Mouse (Mus musculus) cerebellum, postnatal 10 days (tissue): ENCODE data around the gene P4hb.
A peak's percentile ranks its signal among the peaks of the same experiment; 100 is the strongest.

ENCODE experiments used
- DNase-seq, 2 experiments: peaks; one replicate each; pipeline ENCODE4 v3.0.0; 2021; ENCODE audit warnings: mixed read lengths in 2 of 2

P4hb gene

DNA sequence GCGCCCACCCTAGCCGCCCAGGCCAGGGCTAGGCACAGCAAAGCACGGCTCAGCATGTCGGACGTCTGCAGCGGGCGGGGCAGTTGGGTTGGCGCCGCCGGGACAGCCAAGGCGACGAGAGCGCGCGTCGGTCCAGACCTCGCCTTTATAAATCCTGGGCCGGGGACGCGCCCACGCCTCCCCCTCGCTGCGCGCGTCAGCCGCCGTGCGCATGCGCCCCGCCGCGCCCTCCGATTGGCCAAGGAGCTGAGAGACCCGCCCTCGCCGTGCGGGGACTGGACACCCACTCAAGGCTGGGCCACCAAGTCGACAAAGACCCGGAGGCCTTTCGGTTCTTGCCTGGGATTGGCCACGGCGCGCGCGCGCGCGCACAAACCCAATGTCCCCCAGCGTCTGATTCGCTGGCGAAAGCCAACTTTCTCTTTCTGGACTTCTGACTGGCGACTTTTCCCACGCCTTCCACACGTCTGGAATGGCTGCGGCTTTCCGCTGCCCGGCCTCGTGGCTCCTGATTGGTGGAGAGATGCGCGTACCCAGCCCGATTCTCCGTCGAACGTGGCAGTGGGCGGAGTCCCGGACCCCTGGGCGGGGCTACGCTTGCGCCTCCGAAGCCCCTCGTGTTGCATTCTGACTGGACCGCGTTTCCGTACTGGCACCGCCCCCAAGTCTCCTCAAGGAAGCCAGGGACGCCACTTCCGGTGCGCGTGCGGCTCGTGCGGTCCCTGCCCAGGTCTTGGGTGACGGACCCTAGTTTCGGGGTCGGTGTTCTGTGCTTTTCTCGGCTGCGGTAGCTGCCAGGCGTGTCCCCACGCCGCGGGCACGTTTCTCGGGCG, at the start of gene P4hb:
Gene P4hb (minus strand): TSS at position 502 of the 833 bp plus-strand sequence.
- DNase-seq, result peak; percentile 100

DNA sequence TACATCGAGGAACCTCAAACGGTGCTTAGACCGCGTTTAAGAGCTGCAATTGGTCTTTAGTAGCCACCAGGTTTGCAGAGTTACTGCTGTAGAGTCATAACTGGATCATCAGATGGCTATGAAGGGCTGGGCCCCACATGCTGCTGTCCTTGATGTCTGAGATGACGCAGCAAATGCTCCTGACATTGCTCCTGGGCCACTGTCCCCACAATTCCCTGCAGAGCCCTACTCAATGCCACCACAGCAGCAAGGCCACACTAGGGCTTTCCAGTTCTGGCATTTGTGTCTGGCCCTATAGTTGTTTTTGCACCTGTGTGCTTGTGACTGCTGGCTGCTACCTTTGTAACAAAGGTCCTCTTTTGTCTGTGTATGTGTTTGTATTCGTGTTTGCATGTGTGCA, 49.8 kb upstream of the P4hb start:
- DNase-seq, result no peak

DNA sequence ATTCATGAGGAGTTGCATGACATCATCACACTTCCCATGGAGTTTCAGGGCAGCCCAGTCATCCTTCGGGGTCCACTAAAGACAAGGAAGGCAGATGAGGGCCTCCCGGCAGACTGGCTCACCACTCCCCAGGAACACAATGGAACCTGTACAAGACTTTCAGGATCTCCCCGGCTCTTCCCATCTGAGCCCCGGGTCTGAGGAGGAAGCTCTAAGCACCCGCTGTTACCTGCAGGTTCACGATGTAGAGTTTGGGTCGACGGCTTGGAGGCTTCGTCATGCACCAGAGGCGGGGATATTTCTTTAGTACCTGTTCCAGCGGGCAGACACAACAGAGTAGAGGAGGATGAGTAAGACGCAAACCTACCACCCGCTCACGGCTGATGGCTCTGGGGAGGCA, 47.1 kb upstream of the P4hb start:
- DNase-seq, result no peak

DNA sequence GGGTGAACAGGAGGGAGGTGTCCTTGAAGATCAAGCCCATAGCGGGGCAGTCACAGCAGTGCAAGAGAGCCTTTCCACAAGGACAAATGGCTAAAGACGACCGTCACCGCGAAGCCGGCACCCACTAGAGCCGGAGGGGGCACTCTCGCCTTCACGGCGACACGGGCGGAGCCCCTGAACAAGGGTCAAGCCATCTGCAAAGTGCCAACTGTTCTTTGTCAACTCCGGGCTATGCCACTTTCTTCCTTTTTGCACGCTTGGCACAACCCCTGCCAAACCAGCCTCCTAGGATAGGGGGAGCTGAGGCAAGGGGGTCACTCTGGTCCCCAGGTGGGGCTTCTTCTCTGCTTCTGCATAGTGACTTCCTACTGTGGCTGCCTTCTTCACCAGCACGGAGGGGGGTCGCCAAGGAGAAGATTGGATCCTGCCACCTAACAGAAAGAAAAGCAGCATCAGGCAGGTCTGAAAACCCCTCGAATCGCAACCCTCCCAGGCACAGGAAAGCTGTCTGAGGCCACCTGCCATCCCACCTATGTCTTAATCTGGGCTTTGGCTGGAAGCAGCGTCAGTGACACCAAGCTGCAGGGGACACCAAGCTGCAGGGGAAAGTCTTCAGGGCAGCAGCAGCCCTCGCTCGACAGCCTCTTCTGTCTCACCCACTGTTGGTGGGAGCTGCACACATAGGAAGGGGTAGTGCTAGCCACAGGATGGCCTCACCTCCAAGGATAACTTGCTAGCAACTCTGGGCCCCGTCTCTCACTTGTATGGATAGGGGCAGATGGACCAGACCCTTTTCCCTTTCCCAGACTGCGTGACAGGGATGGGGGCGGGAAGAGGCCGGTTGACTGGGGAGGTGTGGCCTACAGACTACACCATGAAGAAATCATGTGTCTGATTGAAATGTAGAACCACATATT, 45.8 kb upstream of the P4hb start:
- peak in 1 of 2 experiments; percentile 23 for DNase-seq

DNA sequence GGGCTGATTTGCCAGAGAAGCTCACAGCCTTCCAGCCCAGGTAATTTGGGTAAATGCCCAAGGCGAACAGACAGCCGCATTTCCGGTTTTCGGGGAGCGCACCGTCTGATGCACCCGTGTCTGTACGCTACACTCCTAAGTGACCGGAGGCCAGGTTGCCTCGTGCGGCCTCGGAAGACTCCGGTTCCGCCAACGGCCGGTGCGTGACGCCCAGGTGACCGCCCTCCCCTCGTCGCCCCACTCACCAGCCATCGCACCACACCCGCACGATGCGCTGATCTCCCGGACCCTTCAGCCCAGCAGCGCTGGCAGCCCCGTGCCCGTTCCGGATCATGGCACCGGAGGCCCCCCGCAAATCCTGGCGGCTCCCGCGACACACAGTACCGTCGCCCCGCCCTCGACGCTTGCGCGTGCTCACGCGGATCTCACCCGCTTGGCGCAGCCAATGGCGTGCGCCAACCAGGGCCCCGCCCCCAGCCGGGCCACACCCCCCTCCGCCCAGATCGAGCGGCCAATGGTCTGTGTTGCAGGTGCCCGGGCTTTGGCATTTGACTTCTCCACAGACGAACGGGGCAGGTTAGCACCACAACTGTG, 44.6 kb upstream of the P4hb start, which contains the start of gene Pcyt2:
Gene Pcyt2 (minus strand): TSS at position 418 of the 594 bp plus-strand sequence.
- DNase-seq, result peak; percentile 98

DNA sequence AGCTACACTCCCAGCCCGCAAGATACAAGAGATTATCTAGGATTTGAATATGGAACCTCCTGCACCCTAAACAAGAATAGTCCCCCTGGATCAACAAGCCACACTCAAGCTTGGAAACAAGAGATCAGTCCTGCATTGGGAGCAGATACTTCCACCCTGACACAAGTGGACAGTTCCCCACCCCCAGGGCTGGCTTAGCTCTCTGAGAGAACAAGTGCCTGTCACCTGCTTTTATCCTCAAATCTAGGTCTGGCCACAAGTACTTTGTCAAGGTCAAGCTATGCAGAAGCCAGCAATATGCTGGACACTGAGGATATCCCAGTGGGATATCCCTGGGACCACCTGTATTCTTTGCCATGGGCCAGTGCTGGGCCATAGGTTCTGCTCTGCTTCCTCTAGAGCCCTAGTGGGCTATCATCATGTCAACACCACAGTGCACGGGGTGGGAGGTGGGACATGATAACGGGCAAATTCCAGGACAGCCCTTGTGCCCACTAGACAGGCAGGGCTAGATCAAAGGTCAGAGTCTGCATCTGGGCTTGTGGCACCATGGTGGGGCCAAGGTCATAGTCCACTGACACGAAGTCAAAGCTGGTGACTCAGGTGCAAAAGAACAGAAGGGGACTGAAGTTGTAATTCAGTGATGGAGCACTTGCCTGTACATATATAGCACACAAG, 43.7 kb upstream of the P4hb start:
- DNase-seq, result peak in 1 of 2 experiments; percentile 39

DNA sequence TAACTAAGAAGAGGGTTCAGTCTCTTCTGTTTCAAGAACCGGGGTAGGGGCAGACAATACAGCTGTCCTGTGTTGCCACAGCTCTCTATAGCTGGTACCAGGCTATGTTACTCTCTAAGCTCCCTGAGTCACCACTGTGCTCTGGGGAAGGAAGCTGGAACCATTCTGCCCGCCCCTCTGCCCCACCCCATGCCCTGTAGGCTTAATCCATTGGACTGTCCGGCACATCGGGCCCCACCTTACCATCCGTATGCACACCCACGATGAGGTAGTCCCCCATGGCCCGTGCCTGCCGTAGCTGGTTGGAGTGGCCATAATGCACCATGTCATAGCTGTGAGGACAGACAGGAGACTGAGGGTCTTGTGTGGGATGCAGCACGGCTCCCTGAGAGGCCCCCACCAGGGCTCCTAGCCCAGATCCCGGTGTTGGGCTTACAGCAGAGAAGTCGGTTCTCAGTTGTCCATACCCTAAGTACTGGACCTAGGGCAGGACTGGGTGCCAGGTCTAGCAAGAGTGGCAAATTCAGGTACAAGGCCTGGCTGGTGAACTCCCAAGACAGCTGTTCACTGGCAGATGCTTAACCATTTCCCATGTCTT, 42.7 kb upstream of the P4hb start:
- DNase-seq, result peak in 1 of 2 experiments; percentile 17

DNA sequence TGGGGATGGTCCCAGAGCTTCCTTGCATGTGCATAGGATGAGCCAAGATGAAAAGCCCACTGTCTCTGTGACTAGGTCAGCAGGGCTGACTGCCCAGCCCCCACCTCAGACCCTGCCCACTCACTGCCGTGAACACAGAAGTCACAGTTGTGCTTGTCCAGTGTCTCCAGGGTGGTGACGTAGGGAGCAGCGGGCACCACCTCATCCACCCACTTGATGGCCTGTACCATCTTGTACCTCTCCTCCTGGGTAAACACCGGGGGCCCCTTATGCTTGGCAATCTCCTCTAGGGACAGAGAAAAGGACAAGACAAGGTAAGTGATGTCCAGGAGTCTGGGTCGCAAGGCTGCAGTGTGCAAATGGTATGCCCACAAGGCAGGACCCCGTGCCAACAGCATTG, 42.1 kb upstream of the P4hb start:
- DNase-seq, result peak in 1 of 2 experiments; percentile 26

DNA sequence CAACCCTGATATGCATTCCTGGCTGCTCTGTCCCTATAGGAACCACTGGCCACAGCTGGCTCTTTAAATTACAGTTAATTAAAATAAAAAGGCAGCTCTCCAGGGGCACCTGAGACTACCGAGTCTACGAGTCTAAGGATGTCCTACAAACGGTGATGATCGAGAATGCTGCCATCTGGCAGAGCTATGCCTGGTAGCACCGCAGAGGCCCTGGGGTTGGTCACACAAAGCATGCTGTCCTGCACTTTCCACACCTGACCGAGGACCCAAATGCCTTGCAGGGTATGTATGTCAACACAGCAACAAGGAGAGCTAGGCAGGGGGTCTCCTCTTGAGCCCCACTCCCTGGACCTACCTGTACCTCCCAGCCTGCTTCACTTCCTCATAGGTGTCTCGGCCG, 40.9 kb upstream of the P4hb start:
- DNase-seq, result peak in 1 of 2 experiments; percentile 32

DNA sequence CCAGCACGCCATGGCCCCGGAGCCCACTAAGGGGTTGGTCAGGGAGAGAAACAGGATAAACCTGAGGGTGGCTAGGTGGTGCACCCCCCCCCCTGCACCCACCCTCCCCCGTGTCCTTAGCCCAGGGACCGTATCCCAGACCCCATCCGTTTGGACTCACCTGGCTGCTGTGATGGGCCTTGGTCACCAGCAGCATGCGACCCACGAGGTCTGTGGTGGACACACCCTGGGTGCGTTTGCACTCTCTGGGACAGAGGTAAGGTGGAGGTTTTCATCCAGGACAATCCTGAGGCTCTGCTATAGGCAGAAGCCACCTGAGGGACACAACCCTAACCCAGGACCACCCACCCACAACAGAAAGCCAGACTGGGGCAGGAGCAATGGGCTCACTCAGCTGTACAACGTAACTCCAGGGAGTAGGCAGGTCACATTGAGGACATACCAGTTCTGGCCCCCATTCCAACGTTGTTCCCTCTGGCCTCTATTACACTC, 40.5 kb upstream of the P4hb start:
- peak in 1 of 2 experiments; percentile 27 for DNase-seq

DNA sequence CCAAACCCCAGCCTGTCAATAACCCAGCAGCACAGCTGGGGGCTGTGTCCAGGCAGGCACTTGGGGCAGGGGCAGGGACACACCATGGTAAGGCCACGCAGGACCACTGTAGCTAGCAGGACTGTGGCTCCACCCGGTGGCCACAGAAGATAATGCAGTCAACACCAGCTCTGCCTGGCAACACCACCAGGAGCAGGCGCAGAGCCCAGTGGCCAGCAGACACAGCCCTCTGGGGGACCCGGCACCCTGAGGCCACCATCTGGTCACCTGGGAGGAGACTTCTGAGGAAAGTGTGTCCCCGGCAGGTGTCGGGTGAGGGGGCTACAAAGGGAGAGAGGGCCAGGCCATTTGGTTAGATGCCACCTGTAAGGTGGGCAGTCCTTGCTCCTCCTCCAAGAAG, 39.7 kb upstream of the P4hb start:
- DNase-seq, result peak; percentile 96 to 97

DNA sequence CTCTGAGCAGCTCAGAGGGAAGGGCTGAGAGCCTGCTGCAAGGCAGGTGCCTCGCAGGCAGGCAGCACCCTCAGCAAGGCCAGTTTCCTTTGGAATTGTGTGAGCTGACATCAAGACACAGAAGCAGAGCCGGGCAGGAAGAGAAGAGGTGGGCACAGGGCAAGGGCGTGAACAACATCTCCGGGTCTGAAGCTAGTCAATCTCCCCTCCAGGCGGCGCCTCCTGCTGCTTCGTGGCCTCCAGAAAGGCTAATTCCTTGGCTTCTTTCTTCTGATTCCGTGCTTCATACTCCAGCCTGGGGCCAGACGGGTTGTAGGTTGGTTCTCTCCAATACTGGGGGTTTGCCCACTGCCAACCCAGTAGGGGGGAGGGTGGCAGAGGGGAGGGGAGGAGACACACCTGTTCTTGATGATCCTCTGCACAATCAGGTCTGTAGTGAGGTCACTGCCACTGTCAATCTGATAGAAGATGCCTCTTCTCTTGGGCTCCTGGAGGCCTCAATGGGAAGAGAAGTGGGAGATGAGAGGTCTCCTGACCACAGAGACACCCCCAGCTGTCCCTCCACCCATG, 37.5 kb upstream of the P4hb start:
- peak in 1 of 2 experiments; percentile 21 for DNase-seq

DNA sequence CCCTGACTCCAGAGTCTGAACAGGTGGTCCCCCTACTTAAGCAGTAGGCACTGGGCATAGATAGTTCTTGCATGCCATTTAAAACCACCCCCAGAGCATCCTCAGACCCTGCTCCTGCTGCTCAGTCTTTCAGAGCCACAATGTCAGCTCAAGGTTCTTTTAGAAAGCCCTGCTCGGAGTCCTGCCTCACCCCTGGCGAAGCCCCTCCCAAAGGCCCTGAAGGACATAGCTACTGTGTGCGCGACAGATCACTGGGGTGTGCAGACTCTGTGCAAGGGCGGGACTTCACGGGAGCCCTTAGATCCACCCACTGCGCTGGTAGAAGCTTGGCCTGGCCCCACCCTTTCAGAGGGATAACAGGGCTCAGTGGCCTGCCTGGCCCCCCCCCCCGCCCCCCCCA, 36.2 kb upstream of the P4hb start:
- DNase-seq, result no peak

DNA sequence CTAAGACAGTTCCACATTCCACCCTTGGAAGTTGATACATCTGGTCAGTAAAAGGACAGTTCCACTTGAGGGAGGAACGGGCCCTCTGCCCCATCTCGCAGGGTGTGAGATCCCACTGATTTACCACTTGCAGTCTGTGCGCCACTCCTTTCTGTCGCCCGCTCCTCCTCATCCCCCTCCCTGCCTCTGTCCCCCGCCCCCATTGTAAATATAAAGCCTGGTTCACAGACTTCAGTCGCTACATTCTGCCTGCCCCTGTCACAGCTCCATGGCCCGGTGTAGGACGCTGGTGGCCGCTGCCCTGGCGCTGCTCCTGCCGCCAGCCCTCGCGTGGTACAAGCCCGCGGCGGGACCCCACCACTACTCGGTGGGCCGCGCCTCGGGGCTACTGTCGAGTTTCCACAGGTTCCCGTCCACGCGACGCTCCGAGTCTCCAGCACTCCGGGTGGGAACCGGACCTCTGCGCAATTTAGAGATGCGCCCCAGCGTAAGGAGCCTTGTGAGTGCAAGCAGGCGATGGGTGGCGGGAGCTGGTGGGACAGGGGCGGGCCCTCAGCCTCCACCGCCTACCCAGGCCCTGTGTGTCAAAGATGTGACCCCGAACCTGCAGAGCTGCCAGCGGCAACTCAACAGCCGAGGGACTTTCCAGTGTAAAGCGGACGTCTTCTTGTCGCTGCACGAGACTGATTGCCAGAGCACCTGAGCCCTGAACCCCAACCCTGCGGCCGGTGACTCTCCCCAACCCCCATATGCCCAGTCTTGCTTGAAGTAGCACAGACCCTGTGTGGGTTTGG, 35.4 kb upstream of the P4hb start, which contains the start of gene Npb:
Gene Npb (plus strand): TSS at position 237 of the 794 bp plus-strand sequence.
- peak in 1 of 2 experiments; percentile 30 for DNase-seq

DNA sequence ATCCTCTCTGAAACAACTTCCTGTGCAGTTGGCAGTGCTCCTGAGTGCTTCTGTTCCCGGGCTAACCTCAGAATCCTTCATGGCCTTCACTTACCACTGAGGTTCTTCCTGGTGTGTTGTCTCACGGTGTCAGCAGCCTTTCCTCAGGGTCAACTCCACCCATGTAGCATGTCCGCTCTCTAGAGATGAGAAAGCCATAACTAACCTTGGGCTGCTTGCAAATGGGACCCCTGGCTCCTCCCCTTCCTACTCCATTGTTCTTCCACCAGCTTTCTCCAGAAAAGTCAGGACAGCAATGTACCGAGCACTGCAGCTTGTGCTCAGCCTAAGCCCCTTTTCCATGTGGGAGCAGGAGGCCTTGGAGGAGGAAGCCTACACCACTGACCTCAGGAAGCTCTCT, 33.7 kb upstream of the P4hb start:
- DNase-seq, result no peak

DNA sequence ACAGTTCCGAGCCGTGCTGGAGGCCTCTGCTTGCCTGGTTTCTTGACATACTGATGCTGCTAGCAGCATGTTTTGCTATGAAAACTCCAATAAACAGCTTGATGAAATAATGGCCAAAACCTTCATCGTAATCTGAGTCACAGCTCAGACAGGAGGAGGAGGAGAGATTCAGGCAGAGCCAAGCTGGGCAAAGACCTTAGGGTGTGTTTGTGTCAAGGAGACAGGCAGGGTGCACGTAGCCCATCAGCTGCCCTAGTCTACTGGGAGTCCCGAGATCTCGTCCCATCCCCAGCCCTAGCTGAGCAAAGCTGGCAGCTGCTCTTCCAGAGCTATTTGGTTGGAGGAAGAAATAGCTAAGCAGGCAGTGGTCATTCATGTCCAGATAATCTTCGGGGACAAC, 32.6 kb upstream of the P4hb start:
- no peak for DNase-seq

DNA sequence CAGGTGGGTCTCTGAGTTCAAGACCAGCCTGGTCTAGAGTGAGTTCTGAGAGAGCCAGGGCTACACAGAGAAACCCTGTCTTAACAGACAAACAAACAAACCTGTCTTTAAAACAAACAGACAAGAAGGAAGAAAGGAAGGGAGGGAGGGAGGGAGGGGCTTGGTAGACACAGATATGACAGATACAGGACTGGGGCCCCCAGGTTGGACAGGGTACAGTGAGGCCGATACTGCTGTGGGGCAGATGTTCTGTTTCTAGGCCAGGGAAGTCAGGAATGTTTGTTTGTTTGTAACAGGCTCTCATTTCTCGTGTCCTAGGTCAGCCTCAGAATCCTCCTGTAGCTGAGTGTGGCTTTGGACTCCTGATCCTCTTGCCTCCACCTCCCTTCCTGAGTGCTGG, 30.5 kb upstream of the P4hb start:
- no peak for DNase-seq

DNA sequence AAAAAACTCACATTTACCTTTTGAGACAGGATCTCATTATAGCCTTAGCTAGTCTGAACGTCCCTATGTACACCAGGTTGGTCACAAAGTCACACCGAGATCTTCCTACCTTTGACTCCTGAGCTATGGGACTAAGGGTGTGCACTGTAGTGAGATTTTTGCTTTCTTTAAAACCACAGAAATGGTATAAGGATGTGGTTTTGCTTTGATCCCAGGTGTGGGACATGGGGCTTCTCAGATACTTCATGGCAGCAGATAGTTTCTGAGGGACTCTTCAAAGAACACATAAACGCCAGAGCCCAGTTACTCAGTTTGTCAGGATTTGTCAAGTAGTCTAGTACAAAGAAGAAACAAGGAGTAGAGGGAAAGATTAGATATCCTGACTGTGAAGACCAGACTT, 27.7 kb upstream of the P4hb start:
- DNase-seq, result no peak

DNA sequence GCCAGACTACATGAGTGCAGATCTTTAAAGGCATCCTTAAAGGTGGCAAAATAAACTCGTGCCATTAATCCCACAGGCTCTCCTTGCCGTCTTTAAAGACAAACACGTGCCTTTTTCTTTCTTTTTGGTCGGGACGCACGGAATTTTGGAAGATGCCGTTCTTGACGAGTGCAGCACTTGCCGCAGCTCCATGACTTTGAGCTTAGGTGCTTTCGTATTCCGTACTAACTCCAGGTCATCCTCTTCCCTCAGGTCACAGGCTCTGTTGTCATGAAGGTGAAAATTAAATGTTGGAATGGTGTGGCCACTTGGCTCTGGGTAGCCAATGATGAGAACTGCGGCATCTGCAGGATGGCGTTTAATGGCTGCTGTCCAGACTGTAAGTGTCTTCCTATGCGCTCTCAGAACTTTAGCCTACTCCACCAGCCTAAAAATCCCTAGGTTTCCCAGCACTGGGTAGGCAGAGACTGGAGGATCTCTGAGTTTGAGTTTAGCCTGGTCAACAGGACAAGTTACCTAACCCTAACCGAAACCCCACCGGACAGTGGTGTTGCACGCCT, 26.0 kb upstream of the P4hb start:
- no peak for DNase-seq

DNA sequence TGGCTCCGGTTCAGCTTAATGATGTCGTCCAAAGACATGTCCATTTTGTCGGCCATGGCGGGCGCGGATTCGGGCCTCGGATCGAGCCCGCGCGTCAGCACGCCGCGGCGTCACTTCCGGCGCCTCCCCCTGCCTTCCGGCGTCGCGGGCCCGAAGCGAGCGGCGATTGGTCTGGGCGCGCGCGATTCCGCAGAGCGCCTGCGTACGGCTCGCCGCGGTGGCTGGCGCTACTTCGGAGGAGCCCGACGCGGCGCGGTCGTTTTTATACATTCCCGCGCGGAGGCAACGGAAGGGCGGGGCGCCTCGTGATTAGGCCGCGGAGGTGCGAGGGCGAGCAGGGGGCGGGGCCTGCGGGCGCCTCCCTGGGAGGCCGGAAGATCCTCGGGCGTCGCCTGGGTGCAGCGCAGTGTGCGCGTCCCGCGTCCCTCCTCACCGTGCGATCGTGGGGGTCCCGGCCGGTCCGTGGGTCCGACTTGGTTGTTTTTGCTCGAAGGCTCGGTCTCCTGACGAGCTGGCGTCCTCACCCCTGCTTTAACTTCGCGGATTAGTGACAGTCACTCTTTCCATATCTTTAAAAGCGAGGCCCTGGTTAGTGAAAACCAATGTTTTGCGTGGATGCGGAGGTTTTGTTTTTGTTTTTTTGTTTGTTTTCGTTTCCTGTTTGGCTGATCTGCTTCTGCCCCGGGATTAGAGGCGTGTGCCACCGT, 25.4 kb upstream of the P4hb start, which contains the start of the genes Alyref and Anapc11:
Gene Alyref (minus strand): TSS at position 83 of the 707 bp plus-strand sequence.
Gene Anapc11 (plus strand): TSS at position 139 of the 707 bp plus-strand sequence.
- DNase-seq, result peak; percentile 96 to 97
